Mouse (Mus musculus) stomach, embryonic 15.5 days (tissue): ENCODE measurements at regions not wholly inside any gene's neighbourhood (a gene's known extent, or its start where the extent isn't known, plus 50 kb on each side); places are given as distances from the start of the nearest gene placed in this dataset.

Source experiments
- ATAC-seq: fragments of 200-750 bp; cut with Nextera tagmentation; 2 replicates; pipeline ENCODE4 v1.8.0; 2017; ENCODE audit warnings: low read depth, moderate number of reproducible peaks, moderate TSS enrichment; ENCODE audit not compliant: insufficient read depth, low FRiP score
- H3K27ac ChIP-seq: fragments of 300-500 bp; sonication (generic); 2 replicates; pipeline ENCODE4 v1.5.1; 2015; ENCODE audit warnings: mild to moderate bottlenecking, inconsistent platforms
- H3K27me3 ChIP-seq: fragments of 300-500 bp; sonication (generic); replicated peaks from 2 replicates; pipeline ENCODE4 v1.6.1; 2015; ENCODE audit warnings: inconsistent platforms
- H3K36me3 ChIP-seq: fragments of 300-500 bp; sonication (generic); 2 replicates; pipeline ENCODE4 v1.6.1; 2015; ENCODE audit warnings: inconsistent platforms
- H3K4me1 ChIP-seq: fragments of 300-500 bp; sonication (generic); 2 replicates; pipeline ENCODE4 v1.6.1; 2015; ENCODE audit warnings: inconsistent platforms
- H3K4me2 ChIP-seq: fragments of 300-500 bp; sonication (generic); 2 replicates; pipeline ENCODE4 v1.6.1; 2015; ENCODE audit warnings: mild to moderate bottlenecking, inconsistent platforms
- H3K4me3 ChIP-seq: fragments of 300-500 bp; sonication (generic); replicated peaks from 2 replicates; pipeline ENCODE4 v1.5.1; 2015; ENCODE audit warnings: inconsistent platforms
- H3K9ac ChIP-seq: fragments of 300-500 bp; sonication (generic); 2 replicates; pipeline ENCODE4 v1.6.1; 2015; ENCODE audit warnings: inconsistent platforms
- H3K9me3 ChIP-seq: fragments of 300-500 bp; sonication (generic); 2 replicates; pipeline ENCODE4 v1.6.1; 2016; ENCODE audit warnings: inconsistent platforms
- WGBS: fragments of 180-500 bp; shearing (Covaris S2); methylation state at CpG from one replicate; pipeline ENCODE4 v1.1.7; 2015; 5-methylcytosine and 5-hydroxymethylcytosine counted together

GRCm38 (mm10) chr19:14124250-14124827 is 211.0 kb downstream of the Olfr1505 start:
- ATAC-seq = no peak
- Histone ChIP-seq H3K4me2 (no peak overlapping the region), H3K4me3 (no peak overlapping the region), H3K4me1 (no peaks in the 10 kb centered on the region), H3K36me3 (no peaks in the 10 kb centered on the region), H3K27ac (no peak overlapping the region), H3K9me3 (no peaks in the 10 kb centered on the region), H3K9ac (no peak overlapping the region), H3K27me3 (no peaks in the 10 kb centered on the region)
- 48% methylated on average over 5 of the region's 5 CpGs for WGBS

- Histone ChIP-seq H3K4me2 (no peak overlapping the region), H3K36me3 (no peaks in the 10 kb centered on the region), H3K9me3 (no peaks in the 10 kb centered on the region), H3K27me3 (no peaks in the 10 kb centered on the region), H3K9ac (no peak overlapping the region), H3K27ac (no peak overlapping the region), H3K4me3 (no peak overlapping the region), H3K4me1 (no peaks in the 10 kb centered on the region)
- no peak for ATAC-seq
- WGBS = 66% methylated on average over 5 of the region's 5 CpGs
Observed at GRCm38 (mm10) chr19:14124986-14125385, 211.7 kb downstream of the Olfr1505 start.

GRCm38 (mm10) chr19:14128397-14129209 is 215.3 kb downstream of the Olfr1505 start:
- H3K36me3 ChIP-seq = no peaks in the 10 kb centered on the region
- no peaks in the 10 kb centered on the region for H3K27me3 ChIP-seq
- ATAC-seq = no peak
- H3K9ac ChIP-seq = no peak overlapping the region
- no peak overlapping the region for H3K27ac ChIP-seq
- no peaks in the 10 kb centered on the region for H3K4me1 ChIP-seq
- no peak overlapping the region for H3K4me3 ChIP-seq
- H3K9me3 ChIP-seq = no peaks in the 10 kb centered on the region
- H3K4me2 ChIP-seq = no peak overlapping the region
- 51% methylated on average over 8 of the region's 8 CpGs for WGBS

GRCm38 (mm10) chr19:14161217-14161616 is 247.9 kb downstream of the Olfr1505 start:
- H3K27me3 ChIP-seq = no peaks in the 10 kb centered on the region
- H3K9ac ChIP-seq = no peak overlapping the region
- WGBS = 16% methylated on average over 3 of the region's 3 CpGs
- H3K9me3 ChIP-seq = no peaks in the 10 kb centered on the region
- no peak; the same call in 1 of the 2 replicates for ATAC-seq
- H3K4me2 ChIP-seq = no peak overlapping the region
- H3K4me3 ChIP-seq = no peak overlapping the region
- 0 out of 2 replicates have a peak, but pooled peaks cover 2% of the 10 kb centered on the region for H3K4me1 ChIP-seq
- H3K27ac ChIP-seq = no peak overlapping the region
- no peaks in the 10 kb centered on the region for H3K36me3 ChIP-seq

GRCm38 (mm10) chr19:14162773-14163172 is 249.4 kb downstream of the Olfr1505 start:
- WGBS = 42% methylated on average over 4 of the region's 4 CpGs
- H3K27me3 ChIP-seq = no peaks in the 10 kb centered on the region
- ATAC-seq = no peak
- H3K9me3 ChIP-seq = no peaks in the 10 kb centered on the region
- no peaks in the 10 kb centered on the region for H3K36me3 ChIP-seq
- no peak overlapping the region for H3K9ac ChIP-seq
- H3K4me1 ChIP-seq = 0 out of 2 replicates have a peak, but pooled peaks cover 2% of the 10 kb centered on the region
- H3K4me3 ChIP-seq = no peak overlapping the region
- no peak overlapping the region for H3K27ac ChIP-seq
- no peak overlapping the region for H3K4me2 ChIP-seq

GRCm38 (mm10) chr19:14165775-14166174 is 252.4 kb downstream of the Olfr1505 start:
- Histone ChIP-seq H3K9ac (no peak overlapping the region), H3K4me3 (no peak overlapping the region), H3K36me3 (no peaks in the 10 kb centered on the region), H3K9me3 (no peaks in the 10 kb centered on the region), H3K4me1 (0 out of 2 replicates have a peak, but pooled peaks cover 2% of the 10 kb centered on the region), H3K27me3 (no peaks in the 10 kb centered on the region), H3K27ac (no peak overlapping the region), H3K4me2 (no peak overlapping the region)
- 83% methylated on average over 2 of the region's 2 CpGs for WGBS
- no peak for ATAC-seq

- Histone ChIP-seq H3K9me3 (no peaks in the 10 kb centered on the region), H3K9ac (no peak overlapping the region), H3K4me3 (no peak overlapping the region), H3K36me3 (no peaks in the 10 kb centered on the region), H3K27ac (no peak overlapping the region), H3K4me2 (no peak overlapping the region), H3K27me3 (no peaks in the 10 kb centered on the region), H3K4me1 (0 out of 2 replicates have a peak, but pooled peaks cover 3% of the 10 kb centered on the region)
- 21% methylated on average over 4 of the region's 4 CpGs for WGBS
- peak; percentile 65; the same call in 1 of the 2 replicates for ATAC-seq
Observed at GRCm38 (mm10) chr19:14180244-14180643, 266.9 kb downstream of the Olfr1505 start.

- H3K27me3 ChIP-seq = no peaks in the 10 kb centered on the region
- no peak overlapping the region for H3K27ac ChIP-seq
- WGBS = 73% methylated on average over 3 of the region's 3 CpGs
Observed at GRCm38 (mm10) chr19:14180956-14181355, 267.6 kb downstream of the Olfr1505 start.

GRCm38 (mm10) chr19:14181661-14182415 is 268.5 kb downstream of the Olfr1505 start:
- H3K4me1 ChIP-seq = 0 out of 2 replicates have a peak, but pooled peaks cover 3% of the 10 kb centered on the region
- H3K9ac ChIP-seq = no peak overlapping the region
- H3K4me2 ChIP-seq = no peak overlapping the region
- no peak for ATAC-seq
- no peaks in the 10 kb centered on the region for H3K9me3 ChIP-seq
- H3K4me3 ChIP-seq = no peak overlapping the region
- no peaks in the 10 kb centered on the region for H3K36me3 ChIP-seq
- H3K27me3 ChIP-seq = no peaks in the 10 kb centered on the region
- 86% methylated on average over 6 of the region's 6 CpGs for WGBS
- H3K27ac ChIP-seq = no peak overlapping the region

More at GRCm38 (mm10) chr19:14180956-14181355, 267.6 kb downstream of the Olfr1505 start:
- no peak for ATAC-seq
- no peaks in the 10 kb centered on the region for H3K36me3 ChIP-seq
- no peak overlapping the region for H3K9ac ChIP-seq
- H3K4me3 ChIP-seq = no peak overlapping the region
- no peak overlapping the region for H3K4me2 ChIP-seq
- 0 out of 2 replicates have a peak, but pooled peaks cover 3% of the 10 kb centered on the region for H3K4me1 ChIP-seq
- no peaks in the 10 kb centered on the region for H3K9me3 ChIP-seq

GRCm38 (mm10) chr19:14191820-14192219 is 278.5 kb downstream of the Olfr1505 start:
- no peak overlapping the region for H3K27ac ChIP-seq
- 77% methylated on average over 3 of the region's 3 CpGs for whole genome bisulfite sequencing
- no peaks in the 10 kb centered on the region for H3K9me3 ChIP-seq
- no peak for ATAC-seq
- no peak overlapping the region for H3K9ac ChIP-seq
- H3K36me3 ChIP-seq = no peaks in the 10 kb centered on the region
- no peaks in the 10 kb centered on the region for H3K27me3 ChIP-seq
- H3K4me1 ChIP-seq = no peaks in the 10 kb centered on the region
- no peak overlapping the region for H3K4me3 ChIP-seq
- no peak overlapping the region for H3K4me2 ChIP-seq

GRCm38 (mm10) chr19:14197864-14198263 is 284.5 kb downstream of the Olfr1505 start:
- Histone ChIP-seq H3K4me3 (no peak overlapping the region), H3K27ac (no peak overlapping the region), H3K4me1 (no peaks in the 10 kb centered on the region), H3K9me3 (no peaks in the 10 kb centered on the region), H3K27me3 (no peaks in the 10 kb centered on the region), H3K4me2 (no peak overlapping the region), H3K36me3 (no peaks in the 10 kb centered on the region), H3K9ac (no peak overlapping the region)
- ATAC-seq = no peak
- WGBS = 83% methylated on average over 3 of the region's 3 CpGs

GRCm38 (mm10) chr19:14220507-14220909 is 307.2 kb downstream of the Olfr1505 start:
- no peak overlapping the region for H3K27ac ChIP-seq
- no peak overlapping the region for H3K4me2 ChIP-seq
- no peaks in the 10 kb centered on the region for H3K36me3 ChIP-seq
- 46% methylated on average over 4 of the region's 4 CpGs for WGBS
- ATAC-seq = no peak
- no peaks in the 10 kb centered on the region for H3K4me1 ChIP-seq
- H3K4me3 ChIP-seq = no peak overlapping the region
- no peaks in the 10 kb centered on the region for H3K9me3 ChIP-seq
- H3K9ac ChIP-seq = no peak overlapping the region
- no peaks in the 10 kb centered on the region for H3K27me3 ChIP-seq
